Mouse (Mus musculus): ENCODE measurements around the gene Clasp2.

GRCm38 (mm10) chr9:113968967-113969366 lies 227.7 kb downstream of the Clasp2 start:
- TF ChIP-seq POLR2A (IDR thresholded peaks at IDR 0.05; ENCODE audit: low read depth, low read length) (no peak), CTCF (IDR thresholded peaks at IDR 0.05; ENCODE audit: borderline replicate concordance, insufficient read depth, low read length) (no peak)

Data from embryonic fibroblast, embryonic 13.5 days (primary cell).